Mouse (Mus musculus) midbrain, embryonic 16.5 days (tissue): Measurements from ENCODE around the gene Rab11fip3. TPM values are rescaled to one million over a fixed set of nuclear protein-coding genes. Genes with fewer than 3 reads are reported as not detected.
A peak's percentile ranks its signal among the peaks of the same experiment; 100 is the strongest.

Experiments used
- ATAC-seq: fragments of 200-750 bp; cut with Nextera tagmentation; 2 replicates; pipeline ENCODE4 v1.8.0; 2017; ENCODE audit warnings: moderate TSS enrichment
- H3K27ac ChIP-seq: fragments of 300-500 bp; sonication (generic); 2 replicates; pipeline ENCODE4 v1.5.1; 2014; ENCODE audit warnings: mild to moderate bottlenecking, low read length, mixed read lengths
- H3K27me3 ChIP-seq: fragments of 300-500 bp; sonication (generic); 2 replicates; pipeline ENCODE4 v1.6.1; 2014; ENCODE audit warnings: low read depth, low read length, mixed read lengths; ENCODE audit not compliant: control insufficient read depth, insufficient read depth
- H3K36me3 ChIP-seq: fragments of 300-500 bp; sonication (generic); 2 replicates; pipeline ENCODE4 v1.6.1; 2014; ENCODE audit warnings: mild to moderate bottlenecking, low read length, moderate library complexity, mixed read lengths; ENCODE audit not compliant: control insufficient read depth, insufficient read depth
- H3K4me1 ChIP-seq: fragments of 300-500 bp; sonication (generic); 2 replicates; pipeline ENCODE4 v1.6.1; 2014; ENCODE audit warnings: mild to moderate bottlenecking, low read length, mixed read lengths; ENCODE audit not compliant: control insufficient read depth, insufficient read depth
- H3K4me2 ChIP-seq: fragments of 300-500 bp; sonication (generic); 2 replicates; pipeline ENCODE4 v1.6.1; 2014; ENCODE audit warnings: mild to moderate bottlenecking, low read length, mixed read lengths
- H3K4me3 ChIP-seq: fragments of 300-500 bp; sonication (generic); 2 replicates; pipeline ENCODE4 v1.5.1; 2014; ENCODE audit warnings: low read depth, mild to moderate bottlenecking, low read length, moderate library complexity, mixed read lengths
- H3K9ac ChIP-seq: fragments of 300-500 bp; sonication (generic); 2 replicates; pipeline ENCODE4 v1.6.1; 2014; ENCODE audit warnings: low read depth, low read length, mixed read lengths
- H3K9me3 ChIP-seq: fragments of 300-500 bp; sonication (generic); replicated peaks from 2 replicates; pipeline ENCODE4 v1.6.1; 2014; ENCODE audit warnings: mild to moderate bottlenecking, low read length, mixed read lengths; ENCODE audit not compliant: control insufficient read depth, poor library complexity, severe bottlenecking
- WGBS: fragments of 180-500 bp; shearing (Covaris S2); extraction: QIAGEN DNeasy Blood & Tissue Kit; methylation state at CpG from one replicate; pipeline ENCODE4 v1.1.7; 2014; 5-methylcytosine and 5-hydroxymethylcytosine counted together
- polyA plus RNA-seq: library from polyadenylated mRNA; unstranded; fragments of >200 nt; fragmentation: Nextera tagmentation; extraction: Ambion mirVana; gene quantifications from 2 replicates; pipeline ENCODE4 v1.2.1, GENCODE M21; 2015

The Rab11fip3 gene
- polyA plus RNA-seq, 1 experiment from 2014 or later, result 25.8 TPM

- H3K27me3 ChIP-seq, result peaks cover 42% of the 10 kb centered on the region
- no peaks in the 10 kb centered on the region for H3K9me3 ChIP-seq
- H3K4me2 ChIP-seq, result peak within 1 kb of the TSS; percentile 53
- H3K27ac ChIP-seq, result no peak within 1 kb of the TSS
- WGBS, result 1% methylated on average over 42 of the region's 58 CpGs
- H3K4me1 ChIP-seq, result peaks cover 4% of the 10 kb centered on the region
- H3K4me3 ChIP-seq, result peak within 1 kb of the TSS; percentile 34
- H3K9ac ChIP-seq, result peak within 1 kb of the TSS; percentile 25; the same call in 1 of the 2 replicates
- no peaks in the 10 kb centered on the region for H3K36me3 ChIP-seq
- ATAC-seq, result no peak
Measured at GRCm38 (mm10) chr17:25951803-25952623, 117.3 kb downstream of the Rab11fip3 start, which contains the start of gene A930017K11Rik. A930017K11Rik (minus strand) TSS chr17:25952565.

- under 1% methylated on average over 33 of the region's 33 CpGs for WGBS
- ATAC-seq, result no peak
- no peak overlapping the region for H3K27ac ChIP-seq
- H3K9me3 ChIP-seq, result no peaks in the 10 kb centered on the region
- H3K4me3 ChIP-seq, result peak overlapping the region; percentile 34
- peaks cover 42% of the 10 kb centered on the region for H3K27me3 ChIP-seq
- H3K4me1 ChIP-seq, result peaks cover 4% of the 10 kb centered on the region
- H3K4me2 ChIP-seq, result peak overlapping the region; percentile 53
- no peaks in the 10 kb centered on the region for H3K36me3 ChIP-seq
- no peak overlapping the region for H3K9ac ChIP-seq
Measured at GRCm38 (mm10) chr17:25951225-25951802, 118.0 kb downstream of the Rab11fip3 start.

- no peak for ATAC-seq
- H3K4me3 ChIP-seq, result no peak overlapping the region
- no CpG with 5 or more reads among the region's 3 CpGs for WGBS
- H3K9me3 ChIP-seq, result no peaks in the 10 kb centered on the region
- H3K9ac ChIP-seq, result no peak overlapping the region
- peaks cover 42% of the 10 kb centered on the region for H3K27me3 ChIP-seq
- H3K36me3 ChIP-seq, result no peaks in the 10 kb centered on the region
- H3K4me1 ChIP-seq, result peaks cover 4% of the 10 kb centered on the region
- H3K4me2 ChIP-seq, result no peak overlapping the region
- no peak overlapping the region for H3K27ac ChIP-seq
Measured at GRCm38 (mm10) chr17:25950706-25951105, 118.6 kb downstream of the Rab11fip3 start.

- ATAC-seq, result no peak
- Histone ChIP-seq H3K4me1 (peaks cover 4% of the 10 kb centered on the region), H3K36me3 (no peaks in the 10 kb centered on the region), H3K27ac (no peak overlapping the region), H3K4me2 (no peak overlapping the region), H3K27me3 (peaks cover 42% of the 10 kb centered on the region), H3K9me3 (no peaks in the 10 kb centered on the region), H3K9ac (no peak overlapping the region), H3K4me3 (no peak overlapping the region)
- WGBS, result 80% methylated on average over 5 of the region's 5 CpGs
Measured at GRCm38 (mm10) chr17:25949981-25950380, 119.4 kb downstream of the Rab11fip3 start.

- no peak for ATAC-seq
- Histone ChIP-seq H3K4me2 (no peak overlapping the region), H3K4me3 (no peak overlapping the region), H3K36me3 (no peaks in the 10 kb centered on the region), H3K27ac (no peak overlapping the region), H3K27me3 (peaks cover 35% of the 10 kb centered on the region), H3K9me3 (no peaks in the 10 kb centered on the region), H3K4me1 (peaks cover 4% of the 10 kb centered on the region), H3K9ac (no peak overlapping the region)
- WGBS, result 78% methylated on average over 8 of the region's 8 CpGs
Measured at GRCm38 (mm10) chr17:25948051-25948450, 121.3 kb downstream of the Rab11fip3 start.

- 92% methylated on average over 4 of the region's 4 CpGs for WGBS
- no peak overlapping the region for H3K4me2 ChIP-seq
- H3K4me1 ChIP-seq, result peaks cover 4% of the 10 kb centered on the region
- ATAC-seq, result no peak
- no peak overlapping the region for H3K4me3 ChIP-seq
- H3K9ac ChIP-seq, result no peak overlapping the region
- peaks cover 30% of the 10 kb centered on the region for H3K27me3 ChIP-seq
- H3K36me3 ChIP-seq, result no peaks in the 10 kb centered on the region
- no peaks in the 10 kb centered on the region for H3K9me3 ChIP-seq
- H3K27ac ChIP-seq, result no peak overlapping the region
Measured at GRCm38 (mm10) chr17:25947576-25947975, 121.8 kb downstream of the Rab11fip3 start.

DNA sequence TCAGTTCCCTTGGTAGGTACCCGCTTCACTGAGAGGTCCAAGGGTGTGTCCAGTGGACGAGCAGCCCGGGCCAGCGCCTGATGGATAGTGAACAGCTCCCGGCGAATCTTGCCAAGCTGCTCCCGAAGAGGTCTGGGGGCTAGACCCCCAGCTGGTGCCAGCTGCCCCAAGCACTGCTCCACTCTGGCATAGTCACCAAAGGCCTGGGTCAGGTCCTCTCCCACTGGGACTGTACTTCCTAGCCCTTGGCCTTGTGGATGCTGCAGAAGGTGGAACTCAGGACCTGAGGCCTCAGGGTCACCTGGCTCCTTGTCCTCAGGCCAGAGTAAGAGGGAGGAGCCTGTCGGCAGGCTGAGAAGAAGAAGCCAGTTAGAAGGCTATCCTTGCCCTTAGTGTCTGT lies 122.5 kb downstream of the Rab11fip3 start:
- H3K27ac ChIP-seq, result no peak overlapping the region

GRCm38 (mm10) chr17:25946349-25946748 lies 123.0 kb downstream of the Rab11fip3 start:
- no peaks in the 10 kb centered on the region for H3K36me3 ChIP-seq

More for the DNA sequence above, 122.5 kb downstream of the Rab11fip3 start:
- Histone ChIP-seq H3K4me3 (no peak overlapping the region), H3K36me3 (no peaks in the 10 kb centered on the region), H3K4me2 (no peak overlapping the region), H3K4me1 (peaks cover 7% of the 10 kb centered on the region; the same call in 1 of the 2 replicates), H3K9ac (no peak overlapping the region), H3K27me3 (peaks cover 23% of the 10 kb centered on the region), H3K9me3 (no peaks in the 10 kb centered on the region)
- no peak for ATAC-seq
- WGBS, result 84% methylated on average over 8 of the region's 8 CpGs

More at GRCm38 (mm10) chr17:25946349-25946748, 123.0 kb downstream of the Rab11fip3 start:
- Histone ChIP-seq H3K4me1 (peaks cover 6% of the 10 kb centered on the region; the same call in 1 of the 2 replicates), H3K4me3 (no peak overlapping the region), H3K9ac (no peak overlapping the region), H3K4me2 (no peak overlapping the region), H3K27ac (no peak overlapping the region), H3K9me3 (no peaks in the 10 kb centered on the region), H3K27me3 (peaks cover 18% of the 10 kb centered on the region)
- ATAC-seq, result no peak
- WGBS, result 73% methylated on average over 7 of the region's 7 CpGs
